ENCODE assay signal across 8 mouse cellular contexts in the genomic region with DNA sequence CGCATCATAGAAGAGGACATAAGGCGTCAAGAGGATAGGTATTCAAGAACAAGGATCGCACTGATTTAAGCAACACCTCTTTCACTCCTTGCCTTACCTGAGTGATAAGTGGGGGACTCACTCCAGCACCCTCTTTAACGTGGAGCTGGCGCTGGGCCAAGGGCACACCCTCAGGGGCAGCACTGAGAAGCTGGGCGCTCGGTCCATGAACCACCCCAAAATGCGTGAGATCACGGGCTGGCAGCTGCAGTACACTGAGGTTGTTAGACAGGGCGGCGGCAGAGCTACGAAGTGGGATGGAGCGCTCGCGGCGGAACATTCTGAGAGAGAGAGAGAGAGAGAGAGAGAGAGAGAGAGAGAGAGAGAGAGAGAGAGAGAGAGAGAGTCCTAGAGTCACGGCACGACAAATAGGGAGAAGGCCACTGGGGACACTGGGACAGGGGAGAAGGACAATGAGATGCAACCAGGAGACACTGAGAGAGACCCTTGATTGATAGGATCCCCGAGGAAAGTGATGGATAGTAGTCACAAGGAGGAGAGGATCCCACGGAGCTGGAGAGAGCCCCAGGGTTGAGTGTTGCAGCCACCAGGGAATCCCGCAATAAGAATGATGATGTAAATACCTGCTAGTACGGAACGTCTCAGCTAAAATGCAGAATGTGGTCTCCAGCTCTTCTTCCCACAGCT. TPM values are rescaled to one million over a fixed set of nuclear protein-coding genes. Genes with fewer than 3 reads are reported as not detected.
DNase-seq lines count a peak whose midpoint lies in the region; ATAC-seq and TF ChIP-seq lines count a peak whose summit lies in the region.

No protein-coding gene starts in this region.

- CTCF ChIA-PET in Patski (lab: Charles Lee) = interaction anchor here (1.3 to 1.9 kb wide), 4 partner anchors 12 to 49 kb away, joined by 3 to 4 read pairs (median 3); no protein-coding TSS in a partner anchor

- H3K4me2 ChIP-seq in lung, embryonic 14.5 days = peak overlapping the region; percentile 87
- H3K4me2 ChIP-seq in forebrain, embryonic 14.5 days (ENCODE audit: low read length) = peak overlapping the region; percentile 80
- H3K4me2 ChIP-seq in limb, embryonic 12.5 days = peak overlapping the region; percentile 86

- ATAC-seq in lung, embryonic 14.5 days (ENCODE audit: insufficient read depth) = peak; percentile 38
- peak; percentile 16 for ATAC-seq in Patski
- ATAC-seq in forebrain, embryonic 14.5 days = peak; percentile 37
- peak; percentile 21; the same call in 1 of the 2 replicates for ATAC-seq in limb, embryonic 12.5 days (ENCODE audit: insufficient number of reproducible peaks, insufficient read depth, low FRiP score, low TSS enrichment, low read depth)

- TF ChIP-seq CTCF in lung, embryonic 14.5 days (IDR thresholded peaks at IDR 0.05; ENCODE audit: low read depth) = no peak
- TF ChIP-seq CTCF in Patski (IDR thresholded peaks at IDR 0.05) = no peak

- 8% methylated on average over 23 of the region's 23 CpGs for WGBS in lung, embryonic 14.5 days
- 8% methylated on average over 23 of the region's 23 CpGs for WGBS in forebrain, embryonic 14.5 days
- WGBS in limb, embryonic 12.5 days = 8% methylated on average over 23 of the region's 23 CpGs

- H3K27me3 ChIP-seq in lung, embryonic 14.5 days (ENCODE audit: insufficient read depth, low read length) = peaks cover 2% of the 10 kb centered on the region
- H3K27me3 ChIP-seq in Patski = no peaks in the 10 kb centered on the region
- H3K27me3 ChIP-seq in forebrain, embryonic 14.5 days (replicated peaks; ENCODE audit: control insufficient read depth, insufficient read depth, low read length) = peaks cover 8% of the 10 kb centered on the region
- peaks cover 10% of the 10 kb centered on the region for H3K27me3 ChIP-seq in limb, embryonic 12.5 days
- H3K27me3 ChIP-seq in splenic B cell, adult 2 months (ENCODE audit: control insufficient read depth, insufficient read depth, low read length, poor library complexity, severe bottlenecking) = no peaks in the 10 kb centered on the region

- POLR2A ChIA-PET in Patski (lab: Charles Lee) = interaction anchor here (0.6 to 1.6 kb wide), 6 partner anchors 11 to 425 kb away, joined by 3 to 7 read pairs (median 4); a partner anchor contains a TSS

- 0 out of 2 replicates have a peak, but pooled peaks cover 4% of the 10 kb centered on the region for H3K4me1 ChIP-seq in lung, embryonic 14.5 days (ENCODE audit: insufficient read depth)
- peaks cover 6% of the 10 kb centered on the region; the same call in 1 of the 2 replicates for H3K4me1 ChIP-seq in forebrain, embryonic 14.5 days (ENCODE audit: control insufficient read depth, insufficient read depth, low read length)
- peaks cover 21% of the 10 kb centered on the region for H3K4me1 ChIP-seq in limb, embryonic 12.5 days (replicated peaks)

- H3K9me3 ChIP-seq in lung, embryonic 14.5 days (ENCODE audit: low read depth, low read length) = no peaks in the 10 kb centered on the region
- no peaks in the 10 kb centered on the region for H3K9me3 ChIP-seq in forebrain, embryonic 14.5 days (replicated peaks; ENCODE audit: control insufficient read depth, low read length)
- no peaks in the 10 kb centered on the region for H3K9me3 ChIP-seq in limb, embryonic 12.5 days

- no peak overlapping the region for H3K27ac ChIP-seq in lung, embryonic 14.5 days (ENCODE audit: low read depth)
- H3K27ac ChIP-seq in forebrain, embryonic 14.5 days (ENCODE audit: low read depth, low read length) = 0 out of 2 replicates have a peak overlapping the region, but pooled peaks have one; percentile 2
- no peak overlapping the region for H3K27ac ChIP-seq in limb, embryonic 12.5 days

- in situ Hi-C loops in Patski (cut with MboI; ENCODE audit: low pct_unique_long_range_greater_than_20kb) = loop anchor here (5.0 kb wide), 3 partner anchors 38 to 243 kb away; a partner anchor contains a TSS

- peak; percentile 43 for DNase-seq in lung, embryonic 14.5 days
- DNase-seq in lung, postnatal 14 days = no peak
- no peak for DNase-seq in Patski (ENCODE audit: low read depth, low spot score)
- DNase-seq in forebrain, embryonic 14.5 days (ENCODE audit: low spot score) = no peak
- DNase-seq in splenic B cell, adult 2 months (ENCODE audit: low read depth, low spot score) = peak; percentile 23
- DNase-seq in spleen, postnatal 4 days (ENCODE audit: low spot score in 2 of 2) = no peak
- DNase-seq in thymus, postnatal 10 days (ENCODE audit: low spot score in 2 of 2) = no peak

- H3K36me3 ChIP-seq in lung, embryonic 14.5 days (ENCODE audit: insufficient read depth) = peaks cover 25% of the 10 kb centered on the region
- H3K36me3 ChIP-seq in forebrain, embryonic 14.5 days (ENCODE audit: control insufficient read depth, insufficient read depth, low read length) = peaks cover 13% of the 10 kb centered on the region; the same call in 1 of the 2 replicates
- peaks cover 30% of the 10 kb centered on the region for H3K36me3 ChIP-seq in limb, embryonic 12.5 days
- no peaks in the 10 kb centered on the region for H3K36me3 ChIP-seq in splenic B cell, adult 2 months (ENCODE audit: control insufficient read depth, insufficient read depth, low read length, poor library complexity, severe bottlenecking)

- H3K9ac ChIP-seq in lung, embryonic 14.5 days = peak overlapping the region; percentile 41
- peak overlapping the region; percentile 68 for H3K9ac ChIP-seq in forebrain, embryonic 14.5 days (ENCODE audit: low read length)
- peak overlapping the region; percentile 67 for H3K9ac ChIP-seq in limb, embryonic 12.5 days (replicated peaks)

- H3K4me3 ChIP-seq in lung, embryonic 14.5 days (ENCODE audit: low read depth, low read length) = peak overlapping the region; percentile 57
- peak overlapping the region; percentile 52 for H3K4me3 ChIP-seq in forebrain, embryonic 14.5 days (ENCODE audit: low read depth, low read length)
- H3K4me3 ChIP-seq in limb, embryonic 12.5 days (replicated peaks) = peak overlapping the region; percentile 57

RNA-seq across cellular contexts. Expression of a gene that starts 0.5 kb away (rescaled TPM):
- 5.6 and 8.5 TPM in 2 replicates for polyA plus RNA-seq in lung, embryonic 14.5 days (2014; fragmentation: Nextera tagmentation; extraction: Ambion mirVana)
- 18.9 TPM for polyA plus RNA-seq in Patski (2021)
- polyA plus RNA-seq in forebrain, embryonic 14.5 days (2014; fragmentation: Nextera tagmentation; extraction: Ambion mirVana) = 20.6 and 23.9 TPM in 2 replicates
- polyA plus RNA-seq in limb, embryonic 12.5 days (2016; fragmentation: Nextera tagmentation; extraction: Ambion mirVana) = 10.2 and 10.4 TPM in 2 replicates

RNA-seq across cellular contexts. Expression of a gene that starts 0.5 kb away (rescaled TPM):
- 0.96 and 1.3 TPM in 2 replicates for polyA plus RNA-seq in lung, embryonic 14.5 days (2014; fragmentation: Nextera tagmentation; extraction: Ambion mirVana)
- 5.9 TPM for polyA plus RNA-seq in Patski (2021)
- polyA plus RNA-seq in forebrain, embryonic 14.5 days (2014; fragmentation: Nextera tagmentation; extraction: Ambion mirVana) = 5.8 and 7.5 TPM in 2 replicates
- 1.8 and 3.0 TPM in 2 replicates for polyA plus RNA-seq in limb, embryonic 12.5 days (2016; fragmentation: Nextera tagmentation; extraction: Ambion mirVana)

RNA-seq across cellular contexts. Expression of a gene that starts 10.0 kb away (rescaled TPM):
- 91.6 and 94.1 TPM in 2 replicates for polyA plus RNA-seq in lung, embryonic 14.5 days (2014; fragmentation: Nextera tagmentation; extraction: Ambion mirVana)
- polyA plus RNA-seq in Patski (2021) = 121 TPM
- polyA plus RNA-seq in forebrain, embryonic 14.5 days (2014; fragmentation: Nextera tagmentation; extraction: Ambion mirVana) = 101 and 133 TPM in 2 replicates
- polyA plus RNA-seq in limb, embryonic 12.5 days (2016; fragmentation: Nextera tagmentation; extraction: Ambion mirVana) = 102 and 104 TPM in 2 replicates

RNA-seq across cellular contexts. Expression of a gene that starts 20.4 kb away (rescaled TPM):
- polyA plus RNA-seq in lung, embryonic 14.5 days (2014; fragmentation: Nextera tagmentation; extraction: Ambion mirVana) = 22.7 and 26.7 TPM in 2 replicates
- polyA plus RNA-seq in Patski (2021) = 16.3 TPM
- polyA plus RNA-seq in forebrain, embryonic 14.5 days (2014; fragmentation: Nextera tagmentation; extraction: Ambion mirVana) = 4.7 and 4.8 TPM in 2 replicates
- 62.0 and 62.6 TPM in 2 replicates for polyA plus RNA-seq in limb, embryonic 12.5 days (2016; fragmentation: Nextera tagmentation; extraction: Ambion mirVana)

RNA-seq across cellular contexts. Expression of a gene that starts 30.5 kb away (rescaled TPM):
- 12.7 and 13.3 TPM in 2 replicates for polyA plus RNA-seq in lung, embryonic 14.5 days (2014; fragmentation: Nextera tagmentation; extraction: Ambion mirVana)
- 46.4 TPM for polyA plus RNA-seq in Patski (2021)
- polyA plus RNA-seq in forebrain, embryonic 14.5 days (2014; fragmentation: Nextera tagmentation; extraction: Ambion mirVana) = 15.6 and 17.5 TPM in 2 replicates
- polyA plus RNA-seq in limb, embryonic 12.5 days (2016; fragmentation: Nextera tagmentation; extraction: Ambion mirVana) = 17.6 and 19.2 TPM in 2 replicates

Comparison
In these comparisons a context has a peak if more than half of its experiments do, and no peak if none do; other contexts are left out.
1. DNase-seq: peak in lung, embryonic 14.5 days (single experiment) and splenic B cell, adult 2 months (single experiment); none in lung, postnatal 14 days (single experiment), Patski (single experiment), forebrain, embryonic 14.5 days (single experiment), spleen, postnatal 4 days (0 of 2) and thymus, postnatal 10 days (0 of 2).
2. Peak in every context shown above with its lines, with median percentiles within 50 percentile points of each other: ATAC-seq, H3K4me2 ChIP-seq, H3K4me3 ChIP-seq and H3K9ac ChIP-seq.